Mouse (Mus musculus) CH12.LX (cell line): ENCODE data around the gene Plscr2.

Experiments
- CHD1 ChIP-seq: IDR thresholded peaks from 2 replicates; pipeline ENCODE4 v1.6.1; 2012; ENCODE audit warnings: low read depth, low read length, improper control_type of control experiment, inconsistent platforms
- ZNF384 ChIP-seq: IDR thresholded peaks from 2 replicates; pipeline ENCODE4 v1.6.1; 2012; ENCODE audit warnings: low read depth, low read length, improper control_type of control experiment, inconsistent platforms

- TF ChIP-seq CHD1: no peak
- no peak for TF ChIP-seq ZNF384
Measured at GRCm38 (mm10) chr9:92298288-92298687, 22.9 kb downstream of the Plscr2 start.
